Mouse (Mus musculus): ENCODE data around the gene B230219D22Rik. TPM values are rescaled to one million over a fixed set of nuclear protein-coding genes. Genes with fewer than 3 reads are reported as not detected.
"Not testable (repeated sequence)": the region's sequence is repeated elsewhere in the genome, so short reads cannot be mapped to it uniquely, and the experiment has no call there.

B230219D22Rik gene
- total and polyA plus RNA-seq, 2 experiments from 2014 or later = 36.0 to 95.1 TPM

DNA sequence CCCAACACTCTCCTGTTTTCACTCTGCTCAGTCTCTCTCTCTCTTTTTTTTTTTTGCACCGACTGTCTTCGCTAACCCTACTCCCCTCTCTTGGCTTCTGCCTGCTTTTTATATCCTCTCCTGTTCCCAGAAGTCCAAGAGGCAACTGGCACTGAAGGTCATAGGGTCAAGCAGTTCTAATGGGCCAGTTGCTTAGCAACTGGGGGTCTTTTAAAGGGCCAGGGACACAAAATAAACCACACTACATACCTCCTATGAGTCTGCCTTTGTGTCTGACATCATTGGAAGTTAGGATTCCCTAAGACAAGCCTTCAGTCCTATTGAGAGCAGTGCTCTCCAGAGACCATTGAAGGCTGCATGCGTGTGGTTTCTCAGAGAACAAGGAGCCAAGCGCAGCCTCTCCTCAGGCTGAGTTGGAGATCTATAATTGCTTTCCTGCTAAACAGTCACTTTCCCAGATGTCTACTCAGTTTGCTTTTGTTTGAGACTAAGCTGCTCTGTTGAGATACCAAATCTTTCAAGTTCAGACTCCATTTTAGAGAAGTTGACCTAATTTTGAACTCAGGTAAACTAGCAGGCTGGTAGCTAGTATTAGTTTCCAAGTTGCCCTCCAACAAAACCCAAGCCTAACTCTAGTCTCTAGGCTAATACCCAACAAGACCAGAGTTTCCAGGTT, 4.9 kb upstream of the B230219D22Rik start:
- H3K27ac ChIP-seq (ENCODE audit: low read depth) = no peak overlapping the region
- no peak for TF ChIP-seq CTCF (IDR thresholded peaks at IDR 0.05; ENCODE audit: low read depth)
- no peak for TF ChIP-seq EP300 (IDR thresholded peaks at IDR 0.05; ENCODE audit: low read depth)
- no peak overlapping the region for H3K4me3 ChIP-seq (ENCODE audit: low read depth, low read length)
- H3K9me3 ChIP-seq (replicated peaks; ENCODE audit: control insufficient read depth, low read length) = no peaks in the 10 kb centered on the region
- no peak for ATAC-seq (ENCODE audit: insufficient read depth, low read depth)
- WGBS = 53% methylated on average over 4 of the region's 4 CpGs
- no peaks in the 10 kb centered on the region for H3K4me1 ChIP-seq (ENCODE audit: control insufficient read depth, insufficient read depth)
- no peaks in the 10 kb centered on the region for H3K27me3 ChIP-seq (ENCODE audit: control insufficient read depth, insufficient read depth, low read length)
- no peak for DNase-seq (ENCODE audit: low spot score)
- H3K4me2 ChIP-seq (ENCODE audit: low read depth, low read length) = no peak overlapping the region
- H3K9ac ChIP-seq (replicated peaks; ENCODE audit: low read depth, low read length) = no peak overlapping the region
- H3K36me3 ChIP-seq (replicated peaks; ENCODE audit: control insufficient read depth, insufficient read depth, low read length) = no peaks in the 10 kb centered on the region

GRCm38 (mm10) chr13:55693243-55693721, 358 bp downstream of the B230219D22Rik start:
- WGBS = under 1% methylated on average over 51 of the region's 70 CpGs
- peak overlapping the region; percentile 67 for H3K4me2 ChIP-seq (ENCODE audit: low read depth, low read length)
- peak overlapping the region; percentile 97 for H3K4me3 ChIP-seq (ENCODE audit: low read depth, low read length)
- H3K9me3 ChIP-seq (replicated peaks; ENCODE audit: control insufficient read depth, low read length) = no peaks in the 10 kb centered on the region
- peak overlapping the region; percentile 99 for H3K9ac ChIP-seq (replicated peaks; ENCODE audit: low read depth, low read length)
- DNase-seq (ENCODE audit: low spot score) (peak; percentile 24), ATAC-seq (ENCODE audit: insufficient read depth, low read depth) (peak; percentile 65)
- H3K27me3 ChIP-seq (ENCODE audit: control insufficient read depth, insufficient read depth, low read length) = no peaks in the 10 kb centered on the region
- H3K4me1 ChIP-seq (ENCODE audit: control insufficient read depth, insufficient read depth) = peaks cover 22% of the 10 kb centered on the region
- no peak for TF ChIP-seq EP300 (IDR thresholded peaks at IDR 0.05; ENCODE audit: low read depth)
- no peak for TF ChIP-seq CTCF (IDR thresholded peaks at IDR 0.05; ENCODE audit: low read depth)
- peaks cover 2% of the 10 kb centered on the region; the same call in 1 of the 2 replicates for H3K36me3 ChIP-seq (replicated peaks; ENCODE audit: control insufficient read depth, insufficient read depth, low read length)
- peak overlapping the region; percentile 98 for H3K27ac ChIP-seq (ENCODE audit: low read depth)

GRCm38 (mm10) chr13:55694110-55694509, 1.2 kb downstream of the B230219D22Rik start:
- Histone ChIP-seq H3K4me2 (ENCODE audit: low read depth, low read length) (peak overlapping the region; percentile 67), H3K27ac (ENCODE audit: low read depth) (no peak overlapping the region), H3K9ac (replicated peaks; ENCODE audit: low read depth, low read length) (peak overlapping the region; percentile 99), H3K36me3 (replicated peaks; ENCODE audit: control insufficient read depth, insufficient read depth, low read length) (peaks cover 10% of the 10 kb centered on the region), H3K4me1 (ENCODE audit: control insufficient read depth, insufficient read depth) (peaks cover 22% of the 10 kb centered on the region), H3K27me3 (ENCODE audit: control insufficient read depth, insufficient read depth, low read length) (no peaks in the 10 kb centered on the region), H3K4me3 (ENCODE audit: low read depth, low read length) (peak overlapping the region; percentile 97), H3K9me3 (replicated peaks; ENCODE audit: control insufficient read depth, low read length) (no peaks in the 10 kb centered on the region)
- no peak for TF ChIP-seq CTCF (IDR thresholded peaks at IDR 0.05; ENCODE audit: low read depth)
- TF ChIP-seq EP300 (IDR thresholded peaks at IDR 0.05; ENCODE audit: low read depth) = no peak
- no peak for DNase-seq (ENCODE audit: low spot score)
- no peak for ATAC-seq (ENCODE audit: insufficient read depth, low read depth)
- 11% methylated on average over 8 of the region's 8 CpGs for WGBS

DNA sequence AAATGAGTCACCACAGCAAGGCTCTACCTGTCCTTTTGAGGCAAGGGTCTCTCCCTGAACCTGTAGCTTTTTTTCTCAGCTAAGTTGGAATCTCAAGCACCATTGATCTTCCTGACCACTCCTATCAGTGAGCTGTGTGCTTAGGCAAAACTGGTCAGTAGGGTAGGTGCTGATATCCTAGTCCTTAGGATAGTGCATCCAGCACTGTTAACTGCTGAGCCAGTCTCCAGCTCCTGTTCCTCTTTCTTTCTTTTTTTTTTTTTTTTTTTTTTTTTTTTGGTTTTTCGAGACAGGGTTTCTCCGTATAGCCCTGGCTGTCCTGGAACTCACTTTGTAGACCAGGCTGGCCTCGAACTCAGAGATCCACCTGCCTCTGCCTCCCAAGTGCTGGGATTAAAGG, 3.1 kb downstream of the B230219D22Rik start:
- not testable (repeated sequence) for H3K27me3 ChIP-seq (ENCODE audit: control insufficient read depth, insufficient read depth, low read length); H3K9ac ChIP-seq (replicated peaks; ENCODE audit: low read depth, low read length); DNase-seq (ENCODE audit: low spot score); H3K9me3 ChIP-seq (replicated peaks; ENCODE audit: control insufficient read depth, low read length); H3K4me2 ChIP-seq (ENCODE audit: low read depth, low read length); ATAC-seq (ENCODE audit: insufficient read depth, low read depth); H3K27ac ChIP-seq (ENCODE audit: low read depth); H3K4me3 ChIP-seq (ENCODE audit: low read depth, low read length)
- H3K36me3 ChIP-seq (replicated peaks; ENCODE audit: control insufficient read depth, insufficient read depth, low read length) = peaks cover 26% of the 10 kb centered on the region
- WGBS = no CpG with 5 or more reads among the region's 3 CpGs
- H3K4me1 ChIP-seq (ENCODE audit: control insufficient read depth, insufficient read depth) = peaks cover 22% of the 10 kb centered on the region

GRCm38 (mm10) chr13:55704301-55704700, 11.4 kb downstream of the B230219D22Rik start:
- no peak for DNase-seq (ENCODE audit: low spot score)
- Histone ChIP-seq H3K9me3 (replicated peaks; ENCODE audit: control insufficient read depth, low read length) (no peaks in the 10 kb centered on the region), H3K27me3 (ENCODE audit: control insufficient read depth, insufficient read depth, low read length) (no peaks in the 10 kb centered on the region), H3K36me3 (replicated peaks; ENCODE audit: control insufficient read depth, insufficient read depth, low read length) (peaks cover 37% of the 10 kb centered on the region), H3K4me2 (ENCODE audit: low read depth, low read length) (no peak overlapping the region), H3K27ac (ENCODE audit: low read depth) (no peak overlapping the region), H3K4me1 (ENCODE audit: control insufficient read depth, insufficient read depth) (0 out of 2 replicates have a peak, but pooled peaks cover 5% of the 10 kb centered on the region), H3K9ac (replicated peaks; ENCODE audit: low read depth, low read length) (no peak overlapping the region), H3K4me3 (ENCODE audit: low read depth, low read length) (no peak overlapping the region)
- TF ChIP-seq CTCF (IDR thresholded peaks at IDR 0.05; ENCODE audit: low read depth) (no peak), EP300 (IDR thresholded peaks at IDR 0.05; ENCODE audit: low read depth) (no peak)
- 75% methylated on average over 4 of the region's 4 CpGs for WGBS
- ATAC-seq (ENCODE audit: insufficient read depth, low read depth) = no peak

GRCm38 (mm10) chr13:55712846-55713245, 19.9 kb downstream of the B230219D22Rik start:
- H3K36me3 ChIP-seq (replicated peaks; ENCODE audit: control insufficient read depth, insufficient read depth, low read length) = 0 out of 2 replicates have a peak, but pooled peaks cover under 1% of the 10 kb centered on the region
- no peak overlapping the region for H3K4me3 ChIP-seq (ENCODE audit: low read depth, low read length)
- no peak for ATAC-seq (ENCODE audit: insufficient read depth, low read depth)
- no peaks in the 10 kb centered on the region for H3K9me3 ChIP-seq (replicated peaks; ENCODE audit: control insufficient read depth, low read length)
- no peak overlapping the region for H3K4me2 ChIP-seq (ENCODE audit: low read depth, low read length)
- no peak overlapping the region for H3K9ac ChIP-seq (replicated peaks; ENCODE audit: low read depth, low read length)
- 91% methylated on average over 3 of the region's 3 CpGs for WGBS
- no peaks in the 10 kb centered on the region for H3K27me3 ChIP-seq (ENCODE audit: control insufficient read depth, insufficient read depth, low read length)
- peaks cover 14% of the 10 kb centered on the region; the same call in 1 of the 2 replicates for H3K4me1 ChIP-seq (ENCODE audit: control insufficient read depth, insufficient read depth)
- no peak overlapping the region for H3K27ac ChIP-seq (ENCODE audit: low read depth)
- TF ChIP-seq EP300 (IDR thresholded peaks at IDR 0.05; ENCODE audit: low read depth) (no peak), CTCF (IDR thresholded peaks at IDR 0.05; ENCODE audit: low read depth) (no peak)
- DNase-seq (ENCODE audit: low spot score) = no peak

All from heart, postnatal 0 days (tissue).